Mouse (Mus musculus) megakaryocyte, adult 5-6 weeks (primary cell): ENCODE measurements around the gene 1600014C23Rik. TPM values are rescaled to one million over a fixed set of nuclear protein-coding genes. Genes with fewer than 3 reads are reported as not detected.

Experiments used
- ATAC-seq: 2 replicates; pipeline ENCODE4 v1.8.0; 2016; ENCODE audit warnings: mild to moderate bottlenecking, inconsistent platforms; ENCODE audit not compliant: poor library complexity, severe bottlenecking
- total RNA-seq, 2 experiments: library from RNA; stranded (forward) in 1 of 2; stranded (reverse) in 1 of 2; fragments of 153-499, 151-499 nt in 1 of 2; fragments of 221-1000, 200-1000 nt in 1 of 2; gene quantifications; 2 replicates each; pipeline versions ENCODE4 v1.2.3 to v1.2.4; 2015 to 2017

1600014C23Rik gene
- total RNA-seq, 2 experiments from 2014 or later: not detected

DNA sequence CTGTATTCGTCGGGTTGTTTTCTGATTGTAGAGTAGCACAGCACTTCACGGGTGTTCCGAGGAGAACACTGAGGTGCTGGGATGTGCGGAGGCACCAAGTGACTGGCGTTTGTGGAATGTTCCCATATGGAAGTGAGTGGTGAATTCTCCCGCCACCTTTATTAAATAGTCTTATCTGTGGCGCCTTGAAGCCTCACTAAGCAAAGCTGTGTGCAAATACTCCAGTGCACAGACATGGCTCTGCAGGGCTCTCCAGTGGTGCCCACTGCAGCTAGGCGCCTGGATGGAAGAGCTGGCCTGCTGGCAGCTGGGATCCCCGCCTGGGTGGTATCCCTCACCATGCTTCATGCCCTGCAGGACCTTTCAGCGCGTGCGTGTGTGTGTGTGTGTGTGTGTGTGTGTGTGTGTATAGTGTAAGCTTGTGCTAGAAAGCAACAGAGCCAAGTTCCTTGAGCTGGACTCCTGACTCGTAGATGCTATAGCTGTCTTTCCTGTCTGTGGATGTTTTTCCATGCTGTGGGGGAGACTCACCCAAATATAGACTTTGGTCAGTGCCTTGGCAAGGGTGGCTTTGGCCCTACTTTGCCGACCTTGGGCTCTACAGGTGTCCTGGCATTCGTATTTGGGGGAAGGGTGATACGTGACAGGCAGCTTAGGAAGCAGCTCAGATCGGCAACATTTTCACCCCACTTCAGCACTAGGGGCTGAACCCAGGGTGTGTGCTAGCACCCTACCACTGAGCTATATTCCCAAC lies 39.7 kb downstream of the 1600014C23Rik start:
- ATAC-seq: no peak

DNA sequence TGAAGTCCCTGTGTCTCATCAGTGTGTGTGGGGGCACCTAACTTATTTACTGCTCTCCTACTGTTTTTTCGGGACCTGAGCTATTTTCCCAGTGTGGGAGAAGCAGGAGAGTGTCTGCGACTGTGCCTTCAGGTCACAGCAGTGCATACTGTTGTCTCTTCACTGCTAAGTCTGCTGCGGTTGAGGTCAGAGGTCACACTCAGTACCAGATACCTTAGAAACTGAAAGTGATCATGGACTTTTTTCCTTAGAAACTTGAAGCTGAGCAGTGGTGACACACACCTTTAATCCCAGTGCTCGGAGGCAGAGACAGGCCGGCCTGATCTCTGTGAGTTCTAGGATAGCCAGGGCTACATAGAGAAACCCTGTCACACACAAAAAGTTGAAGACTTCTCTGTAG lies 41.5 kb downstream of the 1600014C23Rik start:
- no peak for ATAC-seq

DNA sequence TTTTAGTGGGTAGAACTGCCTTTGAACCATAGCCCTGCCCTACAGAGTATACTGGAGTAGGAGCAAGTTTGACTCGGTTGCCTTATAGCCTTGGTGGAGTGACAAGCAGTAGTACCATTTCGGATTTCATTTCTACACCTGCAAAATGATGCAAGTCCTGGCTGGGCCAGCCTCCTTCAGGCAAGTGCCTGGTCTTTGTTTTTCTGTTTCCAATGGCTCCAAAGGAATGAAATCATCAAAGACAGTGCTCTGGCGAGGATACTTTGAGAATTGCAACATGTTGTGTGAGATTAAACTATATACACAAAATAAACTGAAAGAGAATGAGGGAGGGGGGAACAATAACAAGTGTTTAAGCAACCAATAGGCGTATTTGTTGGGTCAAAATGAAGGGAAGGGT lies 43.6 kb downstream of the 1600014C23Rik start:
- no peak for ATAC-seq

DNA sequence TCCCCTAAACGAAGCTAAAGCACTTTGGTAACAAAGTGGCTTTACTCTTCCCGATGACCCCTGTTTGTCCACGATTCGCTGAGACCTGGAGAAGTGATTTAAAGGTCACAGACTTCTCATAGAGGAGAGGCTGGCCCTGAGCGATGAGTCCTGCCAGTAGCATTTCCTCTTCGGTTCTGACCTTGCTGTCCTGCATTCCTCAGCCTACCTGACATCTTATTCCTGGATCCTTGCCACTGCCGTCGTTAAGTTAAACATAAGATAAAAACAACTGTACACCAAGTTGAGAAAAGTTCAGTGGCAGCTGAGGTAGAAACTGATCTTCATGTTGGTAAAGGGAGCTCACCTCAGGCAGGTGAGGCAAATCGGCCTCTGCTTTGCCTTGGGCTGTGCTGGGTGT lies 44.5 kb downstream of the 1600014C23Rik start:
- no peak for ATAC-seq

DNA sequence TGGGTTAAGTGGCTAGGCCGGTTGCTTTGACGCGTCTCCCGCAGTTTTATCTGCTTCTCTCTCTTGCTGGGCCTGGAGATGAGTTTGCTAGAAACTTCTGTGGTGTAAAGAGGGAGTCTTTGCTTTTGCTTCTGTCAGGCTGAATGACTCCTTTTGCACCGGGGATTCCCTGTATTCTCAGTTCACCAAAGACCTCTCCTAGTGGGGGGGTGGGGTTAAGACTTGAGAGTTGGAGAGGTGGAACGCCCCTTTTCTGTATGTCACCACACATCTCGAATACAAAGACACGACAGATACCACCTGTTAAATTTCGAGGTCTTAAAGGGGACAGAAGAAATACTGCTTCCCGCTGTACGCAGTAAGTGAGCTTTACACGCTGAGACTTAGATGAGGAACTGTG lies 46.9 kb downstream of the 1600014C23Rik start, which contains the start of gene Tmem63b:
Tmem63b (minus strand) TSS at position 190 of the 400 bp plus-strand sequence.
- peak; percentile 14 for ATAC-seq

DNA sequence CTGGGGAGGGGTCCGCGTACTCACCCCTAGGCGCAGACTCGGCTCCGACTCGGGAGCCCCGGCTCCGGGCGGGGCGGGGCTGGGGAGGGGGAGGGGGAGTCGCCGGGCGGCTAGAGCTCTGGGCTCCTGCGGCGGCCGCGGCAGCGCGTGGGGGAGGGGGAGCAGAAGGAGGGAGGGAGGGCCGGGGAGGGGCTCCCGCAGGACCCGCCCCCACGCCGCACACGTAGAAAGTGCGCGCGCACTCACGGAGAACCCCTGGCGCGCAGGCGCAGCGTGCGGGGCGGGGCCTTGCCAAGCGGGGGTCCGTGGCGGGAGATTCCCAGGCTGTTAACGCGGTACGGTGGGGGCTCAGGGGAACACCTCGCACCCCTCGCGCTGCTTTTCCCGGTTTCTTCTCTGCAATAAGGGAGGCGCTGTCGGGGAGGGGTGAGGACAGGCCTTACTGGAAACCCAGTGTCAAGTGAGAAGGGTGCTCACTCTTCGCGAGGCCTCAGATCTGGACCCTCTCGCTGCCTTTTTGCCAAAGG lies 47.5 kb downstream of the 1600014C23Rik start, which contains the start of gene Mrpl14:
Mrpl14 (plus strand) TSS at position 230 of the 527 bp plus-strand sequence.
- ATAC-seq: peak; percentile 83

DNA sequence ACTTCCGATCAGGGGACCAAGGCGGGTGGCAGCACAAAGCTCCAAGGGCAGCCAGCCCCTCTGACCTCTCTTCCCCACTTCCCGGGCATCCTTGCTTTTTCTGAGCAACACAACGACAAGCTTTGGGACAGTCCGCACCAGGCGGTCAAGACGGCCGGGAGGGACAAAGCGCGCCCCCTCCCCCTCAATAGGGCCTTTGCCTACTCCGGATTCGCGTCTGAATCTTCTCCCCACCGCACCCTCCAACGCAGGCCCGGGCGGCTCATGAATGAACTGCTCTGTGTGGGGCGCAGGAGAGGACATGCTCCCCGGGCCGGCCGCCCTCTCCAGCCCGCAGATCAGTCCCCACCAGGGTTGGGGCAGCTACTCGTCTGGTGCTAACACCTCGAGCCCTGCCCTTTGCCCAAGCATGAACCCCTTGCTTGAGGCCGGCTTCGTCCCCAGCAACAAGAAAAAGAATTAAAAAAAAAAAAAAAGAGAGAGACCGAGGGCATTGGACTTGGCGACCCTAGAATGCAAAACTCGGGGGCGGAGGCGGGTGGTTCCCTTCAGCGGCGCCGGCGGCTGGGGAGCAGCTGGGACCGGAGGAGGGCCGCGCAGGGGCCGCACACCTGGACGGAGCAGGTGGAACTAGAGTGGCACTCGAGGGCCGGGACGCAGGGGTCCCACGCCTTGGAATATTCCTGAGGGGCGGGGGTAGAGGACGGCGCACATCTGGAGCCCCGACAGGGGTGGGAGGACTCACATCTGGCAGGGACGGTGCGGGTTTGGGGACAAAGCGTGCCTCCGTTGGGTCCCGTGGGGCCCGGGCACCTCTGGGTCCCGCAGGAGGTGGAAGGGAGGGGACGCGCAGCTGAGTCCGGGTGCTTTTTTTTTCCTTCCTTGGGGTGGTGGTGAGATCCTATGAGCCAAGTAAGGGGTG lies 48.2 kb downstream of the 1600014C23Rik start:
- ATAC-seq: peak; percentile 33

DNA sequence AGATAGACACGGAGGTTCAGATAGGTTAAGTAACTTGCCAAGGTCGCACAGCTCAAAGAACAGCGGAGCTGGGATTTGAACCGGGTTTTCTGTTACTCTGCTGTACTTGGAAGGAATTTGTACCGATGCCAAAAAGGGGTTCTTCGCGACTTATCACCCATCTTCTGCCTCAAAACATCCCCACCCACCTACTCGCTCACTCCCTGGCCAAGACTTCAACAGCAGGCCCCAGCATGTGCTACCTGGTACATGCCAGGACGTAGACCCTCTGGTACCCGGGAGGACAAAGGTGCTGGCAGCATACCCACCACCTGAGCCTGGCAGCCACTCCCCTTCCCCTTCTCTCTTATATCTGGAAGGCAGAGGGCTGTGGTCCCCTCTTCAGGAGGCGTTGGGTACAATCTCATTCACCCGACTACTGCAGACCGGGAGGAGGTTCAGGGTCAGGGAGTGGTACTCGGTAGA lies 48.9 kb downstream of the 1600014C23Rik start:
- no peak for ATAC-seq

Other genes starting within 250 kb of the 1600014C23Rik start
- 2.3 and 4.0 TPM in 2 replicates for gene Aars2, start 227.0 kb downstream of the 1600014C23Rik start, total RNA-seq (2015)
- gene Aars2, start 227.0 kb downstream of the 1600014C23Rik start, total RNA-seq (2017): 4.6 and 5.2 TPM in 2 replicates
- gene Tcte1, start 210.4 kb downstream of the 1600014C23Rik start, total RNA-seq (2015): not detected in 2 replicates
- not detected in 2 replicates for gene Tcte1, start 210.4 kb downstream of the 1600014C23Rik start, total RNA-seq (2017)
- not detected in 2 replicates for gene Tmem151b, start 184.2 kb downstream of the 1600014C23Rik start, total RNA-seq (2015)
- gene Tmem151b, start 184.2 kb downstream of the 1600014C23Rik start, total RNA-seq (2017): not detected in 2 replicates
- gene Nfkbie, start 178.1 kb downstream of the 1600014C23Rik start, total RNA-seq (2015): 10.4 and 11.1 TPM in 2 replicates
- gene Nfkbie, start 178.1 kb downstream of the 1600014C23Rik start, total RNA-seq (2017): 13.4 and 14.0 TPM in 2 replicates
- gene Slc35b2, start 170.0 kb downstream of the 1600014C23Rik start, total RNA-seq (2015): 33.7 and 44.9 TPM in 2 replicates
- gene Slc35b2, start 170.0 kb downstream of the 1600014C23Rik start, total RNA-seq (2017): 48.2 and 52.2 TPM in 2 replicates
- gene Hsp90ab1, start 160.6 kb downstream of the 1600014C23Rik start, total RNA-seq (2015): 448 and 487 TPM in 2 replicates
- 829 and 973 TPM in 2 replicates for gene Hsp90ab1, start 160.6 kb downstream of the 1600014C23Rik start, total RNA-seq (2017)
- 23.8 and 31.2 TPM in 2 replicates for gene Slc29a1, start 134.2 kb downstream of the 1600014C23Rik start, total RNA-seq (2015)
- gene Slc29a1, start 134.2 kb downstream of the 1600014C23Rik start, total RNA-seq (2017): 22.9 and 32.6 TPM in 2 replicates
- gene Mymx, start 131.7 kb downstream of the 1600014C23Rik start, total RNA-seq (2015): not detected in 2 replicates
- gene Mymx, start 131.7 kb downstream of the 1600014C23Rik start, total RNA-seq (2017): not detected in 2 replicates
- gene Capn11, start 74.5 kb downstream of the 1600014C23Rik start, total RNA-seq (2015): 0.67 TPM in 1 of 2 replicates, not detected in the other
- not detected in 2 replicates for gene Capn11, start 74.5 kb downstream of the 1600014C23Rik start, total RNA-seq (2017)
- gene Mrpl14, start 47.5 kb downstream of the 1600014C23Rik start, total RNA-seq (2015): 30.3 and 34.7 TPM in 2 replicates
- gene Mrpl14, start 47.5 kb downstream of the 1600014C23Rik start, total RNA-seq (2017): 12.7 and 14.7 TPM in 2 replicates
- gene Tmem63b, start 46.9 kb downstream of the 1600014C23Rik start, total RNA-seq (2015): 3.3 and 5.3 TPM in 2 replicates
- 3.6 and 5.3 TPM in 2 replicates for gene Tmem63b, start 46.9 kb downstream of the 1600014C23Rik start, total RNA-seq (2017)